Mouse (Mus musculus) MN1 (cell line): ENCODE results near the gene Trim3.
A peak's percentile ranks its signal among the peaks of the same experiment; 100 is the strongest.

ENCODE experiments used
- DNase-seq: peaks from one replicate; pipeline ENCODE4 v3.0.0-alpha.2; 2016; ENCODE audit warnings: low spot score

Gene Trim3

GRCm38 (mm10) chr7:105608467-105608866 lies 24.9 kb downstream of the Trim3 start:
- no peak for DNase-seq

- DNase-seq: peak; percentile 48
Observed at GRCm38 (mm10) chr7:105602860-105603623, 30.3 kb downstream of the Trim3 start.

GRCm38 (mm10) chr7:105590097-105590496 lies 43.3 kb downstream of the Trim3 start:
- no peak for DNase-seq

GRCm38 (mm10) chr7:105588325-105588912 lies 45.0 kb downstream of the Trim3 start:
- no peak for DNase-seq

- DNase-seq: no peak
Observed at GRCm38 (mm10) chr7:105581959-105582358, 51.4 kb downstream of the Trim3 start.

GRCm38 (mm10) chr7:105581094-105581703 lies 52.2 kb downstream of the Trim3 start, which contains the start of gene Apbb1:
Gene Apbb1, minus strand, starts transcription at chr7:105581653.
- DNase-seq: peak; percentile 80

GRCm38 (mm10) chr7:105580627-105581089 lies 52.7 kb downstream of the Trim3 start:
- DNase-seq: peak; percentile 41

GRCm38 (mm10) chr7:105578481-105578880 lies 54.9 kb downstream of the Trim3 start:
- peak; percentile 21 for DNase-seq

- no peak for DNase-seq
Observed at GRCm38 (mm10) chr7:105577377-105577871, 55.9 kb downstream of the Trim3 start.

GRCm38 (mm10) chr7:105576166-105576748 lies 57.1 kb downstream of the Trim3 start:
- DNase-seq: no peak

- no peak for DNase-seq
Observed at GRCm38 (mm10) chr7:105574537-105574936, 58.8 kb downstream of the Trim3 start.

- DNase-seq: no peak
Observed at GRCm38 (mm10) chr7:105572949-105573348, 60.4 kb downstream of the Trim3 start.

- DNase-seq: no peak
Observed at GRCm38 (mm10) chr7:105570756-105571155, 62.6 kb downstream of the Trim3 start.

GRCm38 (mm10) chr7:105569512-105570496 lies 63.6 kb downstream of the Trim3 start:
- peak; percentile 78 for DNase-seq

GRCm38 (mm10) chr7:105568988-105569471 lies 64.3 kb downstream of the Trim3 start:
- peak; percentile 82 for DNase-seq

- peak; percentile 48 for DNase-seq
Observed at GRCm38 (mm10) chr7:105568583-105568982, 64.8 kb downstream of the Trim3 start.

- DNase-seq: peak; percentile 24
Observed at GRCm38 (mm10) chr7:105565071-105565836, 68.1 kb downstream of the Trim3 start.

GRCm38 (mm10) chr7:105563367-105563766 lies 70.0 kb downstream of the Trim3 start:
- DNase-seq: no peak

- DNase-seq: no peak
Observed at GRCm38 (mm10) chr7:105562317-105562716, 71.1 kb downstream of the Trim3 start.

GRCm38 (mm10) chr7:105559016-105559415 lies 74.4 kb downstream of the Trim3 start:
- DNase-seq: no peak
